Mouse (Mus musculus): Measurements from ENCODE around the gene Ankrd45. TPM values are rescaled to one million over a fixed set of nuclear protein-coding genes. Genes with fewer than 3 reads are reported as not detected.
"Not testable (repeated sequence)": the region's sequence is repeated elsewhere in the genome, so short reads cannot be mapped to it uniquely, and the experiment has no call there.

Gene Ankrd45
- polyA plus RNA-seq, 1 experiment from 2014 or later, result 4.0 TPM

DNA sequence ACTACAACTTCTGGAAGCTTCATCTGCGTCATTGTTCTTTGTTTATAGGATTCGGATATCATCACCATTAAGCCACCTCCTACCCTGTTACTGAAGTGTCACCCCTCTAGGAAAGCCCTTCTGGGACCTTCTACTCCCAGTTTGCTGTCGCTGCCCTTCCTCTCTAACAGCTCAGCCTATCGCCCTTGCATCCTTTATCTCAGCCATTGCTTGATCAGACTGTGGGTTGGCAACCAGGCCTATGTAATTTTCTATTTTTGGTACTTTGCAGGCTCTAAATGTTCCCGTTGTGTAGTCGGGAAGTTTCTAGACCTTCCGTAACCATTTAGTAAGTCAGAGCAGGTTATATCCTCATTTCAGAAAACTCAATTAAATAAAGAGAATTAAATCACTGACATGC, 725 bp downstream of the Ankrd45 start:
- no peak for ATAC-seq (ENCODE audit: insufficient number of reproducible peaks, low FRiP score)
- H3K9me3 ChIP-seq (replicated peaks), result no peaks in the 10 kb centered on the region
- H3K27ac ChIP-seq (ENCODE audit: poor library complexity, severe bottlenecking), result no peak overlapping the region
- H3K4me3 ChIP-seq, result no peak overlapping the region
- H3K9ac ChIP-seq, result no peak overlapping the region
- H3K4me1 ChIP-seq (replicated peaks), result peaks cover 5% of the 10 kb centered on the region
- 62% methylated on average over 7 of the region's 7 CpGs for WGBS
- H3K4me2 ChIP-seq, result peak overlapping the region; percentile 95; the same call in 1 of the 2 replicates
- H3K36me3 ChIP-seq, result no peaks in the 10 kb centered on the region
- H3K27me3 ChIP-seq (replicated peaks), result 0 out of 2 replicates have a peak, but pooled peaks cover under 1% of the 10 kb centered on the region

DNA sequence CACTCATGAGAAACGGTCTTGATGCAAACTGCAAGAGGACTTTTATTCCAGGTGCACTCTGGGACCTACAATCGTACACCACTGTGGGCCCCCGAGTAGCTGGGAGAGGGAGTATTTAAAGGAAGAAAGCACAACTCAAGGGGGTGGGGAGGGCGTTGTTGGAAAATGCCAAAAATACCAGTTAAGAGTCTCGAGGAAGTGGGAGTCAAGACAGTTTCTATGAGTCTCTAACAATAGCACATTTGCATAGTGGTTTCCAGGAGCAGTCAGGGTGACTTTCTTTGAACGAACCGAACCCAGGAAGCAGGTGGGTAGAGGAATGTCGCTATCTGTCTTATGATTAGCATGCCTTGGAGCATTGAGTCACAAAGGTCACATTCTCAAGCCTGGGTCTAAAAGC, 3.1 kb downstream of the Ankrd45 start:
- not testable (repeated sequence) for H3K4me3 ChIP-seq; H3K9ac ChIP-seq; H3K4me1 ChIP-seq (replicated peaks); ATAC-seq (ENCODE audit: insufficient number of reproducible peaks, low FRiP score); H3K9me3 ChIP-seq (replicated peaks); H3K36me3 ChIP-seq; H3K27me3 ChIP-seq (replicated peaks); H3K4me2 ChIP-seq; H3K27ac ChIP-seq (ENCODE audit: poor library complexity, severe bottlenecking)
- 77% methylated on average over 8 of the region's 8 CpGs for WGBS

DNA sequence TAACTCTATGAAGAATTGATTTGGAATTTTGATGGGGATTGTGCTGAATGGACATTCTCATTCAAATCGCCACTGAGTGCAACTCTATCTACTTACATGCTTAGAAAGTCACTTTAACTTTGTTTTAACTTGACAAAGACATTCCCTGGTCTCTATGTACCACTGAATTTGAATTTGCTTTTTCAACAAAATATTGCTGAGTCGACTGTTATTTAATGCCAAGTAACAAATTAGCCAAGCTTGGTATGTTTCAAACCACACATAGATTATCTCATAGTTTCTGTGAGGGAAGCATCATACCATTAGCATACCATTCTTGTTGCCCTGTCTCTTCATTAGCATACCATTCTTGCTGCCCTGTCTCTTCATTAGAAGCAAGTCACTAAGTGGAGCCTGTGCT, 5.4 kb downstream of the Ankrd45 start:
- 64% methylated on average over 2 of the region's 2 CpGs for WGBS
- no peak for ATAC-seq (ENCODE audit: insufficient number of reproducible peaks, low FRiP score)
- H3K4me2 ChIP-seq, result no peak overlapping the region
- no peak overlapping the region for H3K27ac ChIP-seq (ENCODE audit: poor library complexity, severe bottlenecking)
- H3K9ac ChIP-seq, result no peak overlapping the region
- no peak overlapping the region for H3K4me3 ChIP-seq
- H3K36me3 ChIP-seq, result no peaks in the 10 kb centered on the region
- H3K9me3 ChIP-seq (replicated peaks), result no peaks in the 10 kb centered on the region
- no peaks in the 10 kb centered on the region for H3K27me3 ChIP-seq (replicated peaks)
- H3K4me1 ChIP-seq (replicated peaks), result no peaks in the 10 kb centered on the region

DNA sequence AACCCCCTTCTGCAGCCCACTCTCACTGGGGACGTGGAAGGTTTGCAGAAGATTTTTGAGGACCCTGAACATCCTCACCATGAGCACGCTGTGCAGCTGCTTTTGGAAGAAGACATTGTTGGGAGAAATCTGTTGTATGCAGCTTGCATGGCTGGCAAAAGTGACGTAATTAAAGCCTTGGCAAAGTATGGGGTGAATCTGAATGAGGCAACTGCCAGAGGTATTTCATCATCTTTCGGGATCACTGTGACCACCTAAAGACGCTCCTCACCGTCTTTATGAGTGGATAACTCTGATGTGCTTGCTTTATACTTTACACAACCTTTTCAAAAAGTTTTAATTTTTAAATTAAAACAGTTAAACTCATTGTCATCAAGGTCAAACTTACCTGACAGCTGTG, 8.6 kb downstream of the Ankrd45 start:
- no peak overlapping the region for H3K27ac ChIP-seq (ENCODE audit: poor library complexity, severe bottlenecking)
- H3K36me3 ChIP-seq, result no peaks in the 10 kb centered on the region
- H3K9me3 ChIP-seq (replicated peaks), result no peaks in the 10 kb centered on the region
- no peaks in the 10 kb centered on the region for H3K4me1 ChIP-seq (replicated peaks)
- WGBS, result 74% methylated on average over 6 of the region's 6 CpGs
- no peak overlapping the region for H3K4me2 ChIP-seq
- H3K27me3 ChIP-seq (replicated peaks), result no peaks in the 10 kb centered on the region
- H3K9ac ChIP-seq, result no peak overlapping the region
- no peak for ATAC-seq (ENCODE audit: insufficient number of reproducible peaks, low FRiP score)
- H3K4me3 ChIP-seq, result no peak overlapping the region

DNA sequence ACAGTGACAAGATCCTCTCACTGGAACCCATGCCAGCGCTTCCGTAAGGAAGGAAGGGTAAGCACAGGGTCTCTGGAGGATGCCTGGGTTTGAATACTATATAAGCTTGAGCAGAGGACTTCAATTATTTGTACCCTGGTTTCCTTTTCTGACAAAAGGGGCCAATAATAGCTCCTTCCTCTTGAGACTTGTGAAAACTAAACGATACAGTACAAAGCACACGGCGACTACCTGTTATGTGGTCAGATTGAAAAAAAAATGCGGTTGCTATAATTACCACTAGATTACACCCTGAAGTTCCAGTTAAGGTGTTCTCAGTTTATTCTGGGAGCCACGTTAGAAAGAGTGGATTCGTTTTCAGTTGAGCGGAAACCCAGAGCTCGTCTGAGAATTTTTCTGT, 14.1 kb downstream of the Ankrd45 start:
- no peaks in the 10 kb centered on the region for H3K27me3 ChIP-seq (replicated peaks)
- H3K4me1 ChIP-seq (replicated peaks), result no peaks in the 10 kb centered on the region
- H3K36me3 ChIP-seq, result no peaks in the 10 kb centered on the region
- no peak overlapping the region for H3K4me2 ChIP-seq
- H3K9ac ChIP-seq, result no peak overlapping the region
- H3K4me3 ChIP-seq, result no peak overlapping the region
- 80% methylated on average over 10 of the region's 10 CpGs for WGBS
- no peak for ATAC-seq (ENCODE audit: insufficient number of reproducible peaks, low FRiP score)
- no peak overlapping the region for H3K27ac ChIP-seq (ENCODE audit: poor library complexity, severe bottlenecking)
- no peaks in the 10 kb centered on the region for H3K9me3 ChIP-seq (replicated peaks)

DNA sequence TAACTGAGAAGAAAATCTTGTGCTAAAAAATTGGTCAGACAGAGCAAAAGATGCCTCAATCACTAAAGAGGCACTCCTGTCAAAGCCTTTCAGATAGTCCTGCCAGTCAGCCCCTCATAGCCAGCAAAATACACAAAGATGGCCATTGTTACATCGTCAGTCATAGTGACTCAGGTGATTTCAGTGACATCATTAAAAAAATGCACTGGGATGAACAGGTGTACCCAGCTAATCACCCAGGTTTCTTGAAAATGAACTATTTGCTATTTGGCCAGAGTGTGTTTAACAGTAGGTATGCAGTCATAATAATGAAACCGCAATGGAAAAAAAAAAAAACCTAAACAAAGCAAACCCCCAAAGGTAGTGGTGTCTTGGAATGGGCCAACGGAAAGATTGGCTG, 16.7 kb downstream of the Ankrd45 start, which contains the start of gene Tex50:
Tex50 (minus strand) TSS at position 101 of the 400 bp plus-strand sequence.
- no peak for ATAC-seq (ENCODE audit: insufficient number of reproducible peaks, low FRiP score)
- no peak within 1 kb of the TSS for H3K9ac ChIP-seq
- 81% methylated on average over 3 of the region's 3 CpGs for WGBS
- no peak within 1 kb of the TSS for H3K4me2 ChIP-seq
- no peak within 1 kb of the TSS for H3K4me3 ChIP-seq
- no peaks in the 10 kb centered on the region for H3K4me1 ChIP-seq (replicated peaks)
- no peaks in the 10 kb centered on the region for H3K27me3 ChIP-seq (replicated peaks)
- H3K27ac ChIP-seq (ENCODE audit: poor library complexity, severe bottlenecking), result no peak within 1 kb of the TSS
- no peaks in the 10 kb centered on the region for H3K36me3 ChIP-seq
- H3K9me3 ChIP-seq (replicated peaks), result no peaks in the 10 kb centered on the region

DNA sequence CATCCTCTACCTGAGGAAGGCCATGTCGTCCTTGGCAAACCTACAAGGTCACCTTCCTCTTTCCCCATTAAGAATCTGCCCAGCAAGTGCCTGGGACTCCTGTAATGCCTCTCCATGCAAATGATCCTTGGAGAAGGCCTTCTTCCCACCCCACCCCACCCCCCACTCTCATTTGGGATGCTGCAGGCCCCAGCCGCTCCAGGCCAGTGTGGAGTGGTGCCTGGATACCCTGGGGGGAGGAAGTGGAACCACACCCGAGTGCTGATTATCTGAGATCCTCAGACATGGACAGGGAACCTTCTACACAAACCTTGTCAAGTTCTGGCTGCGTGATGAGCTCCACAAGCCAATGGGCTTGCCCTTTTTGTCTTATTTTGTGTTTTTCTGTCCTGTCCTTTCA, 17.8 kb downstream of the Ankrd45 start:
- Histone ChIP-seq H3K9me3 (replicated peaks) (no peaks in the 10 kb centered on the region), H3K9ac (no peak overlapping the region), H3K4me1 (replicated peaks) (no peaks in the 10 kb centered on the region), H3K4me2 (no peak overlapping the region), H3K4me3 (no peak overlapping the region), H3K36me3 (no peaks in the 10 kb centered on the region), H3K27me3 (replicated peaks) (no peaks in the 10 kb centered on the region), H3K27ac (ENCODE audit: poor library complexity, severe bottlenecking) (no peak overlapping the region)
- no peak for ATAC-seq (ENCODE audit: insufficient number of reproducible peaks, low FRiP score)
- WGBS, result 48% methylated on average over 4 of the region's 4 CpGs

DNA sequence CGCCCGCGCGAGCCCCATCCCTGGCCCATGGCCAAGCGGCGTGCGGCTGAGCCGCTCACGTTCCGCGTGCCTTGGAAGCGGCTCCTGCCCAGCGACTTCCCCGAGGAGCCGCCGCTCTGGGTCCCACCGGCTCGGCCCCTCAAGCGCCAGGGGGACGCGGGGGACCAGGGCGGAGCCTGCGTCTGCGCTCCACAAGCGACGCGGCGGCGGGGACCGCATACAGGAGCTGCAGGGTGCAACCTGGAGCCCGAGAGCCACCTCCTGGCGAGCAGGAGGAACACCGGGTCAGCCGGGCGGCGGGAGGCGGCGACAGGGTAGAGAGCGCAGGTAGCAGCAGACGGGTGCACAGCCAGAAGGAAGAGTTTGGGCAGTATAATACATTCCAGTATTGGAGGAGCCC, 28.2 kb downstream of the Ankrd45 start:
- no peaks in the 10 kb centered on the region for H3K4me1 ChIP-seq (replicated peaks)
- peak overlapping the region; percentile 64 for H3K9ac ChIP-seq
- peak overlapping the region; percentile 77 for H3K4me2 ChIP-seq
- no peaks in the 10 kb centered on the region for H3K9me3 ChIP-seq (replicated peaks)
- WGBS, result 2% methylated on average over 40 of the region's 40 CpGs
- ATAC-seq (ENCODE audit: insufficient number of reproducible peaks, low FRiP score), result peak; percentile 75; the same call in 1 of the 2 replicates
- peak overlapping the region; percentile 57 for H3K4me3 ChIP-seq
- peaks cover 48% of the 10 kb centered on the region for H3K27me3 ChIP-seq (replicated peaks)
- no peak overlapping the region for H3K27ac ChIP-seq (ENCODE audit: poor library complexity, severe bottlenecking)
- no peaks in the 10 kb centered on the region for H3K36me3 ChIP-seq

DNA sequence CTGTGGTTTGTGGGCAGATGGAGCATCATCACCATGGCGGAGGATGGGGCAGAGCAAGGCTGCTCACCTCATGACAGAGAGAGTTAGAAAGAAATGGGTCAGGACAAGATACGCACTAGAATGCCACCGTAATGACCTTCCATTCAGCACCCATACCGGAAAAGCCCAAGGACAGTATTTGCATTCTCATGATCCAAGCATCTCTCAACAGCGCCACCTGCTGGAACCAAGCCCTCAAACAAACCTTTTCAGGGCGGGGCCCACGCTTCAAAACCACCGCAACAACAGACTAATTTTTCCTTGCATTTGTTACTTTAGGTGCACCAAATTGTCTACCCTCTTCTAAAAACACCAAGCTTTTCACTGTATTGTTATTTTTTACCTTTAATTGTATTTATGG, 38.2 kb downstream of the Ankrd45 start:
- H3K36me3 ChIP-seq, result no peaks in the 10 kb centered on the region
- H3K4me3 ChIP-seq, result no peak overlapping the region
- 44% methylated on average over 8 of the region's 8 CpGs for WGBS
- H3K4me1 ChIP-seq (replicated peaks), result no peaks in the 10 kb centered on the region
- peaks cover 12% of the 10 kb centered on the region; the same call in 1 of the 2 replicates for H3K9me3 ChIP-seq (replicated peaks)
- ATAC-seq (ENCODE audit: insufficient number of reproducible peaks, low FRiP score), result no peak
- H3K9ac ChIP-seq, result no peak overlapping the region
- H3K27ac ChIP-seq (ENCODE audit: poor library complexity, severe bottlenecking), result no peak overlapping the region
- no peak overlapping the region for H3K4me2 ChIP-seq
- no peaks in the 10 kb centered on the region for H3K27me3 ChIP-seq (replicated peaks)

DNA sequence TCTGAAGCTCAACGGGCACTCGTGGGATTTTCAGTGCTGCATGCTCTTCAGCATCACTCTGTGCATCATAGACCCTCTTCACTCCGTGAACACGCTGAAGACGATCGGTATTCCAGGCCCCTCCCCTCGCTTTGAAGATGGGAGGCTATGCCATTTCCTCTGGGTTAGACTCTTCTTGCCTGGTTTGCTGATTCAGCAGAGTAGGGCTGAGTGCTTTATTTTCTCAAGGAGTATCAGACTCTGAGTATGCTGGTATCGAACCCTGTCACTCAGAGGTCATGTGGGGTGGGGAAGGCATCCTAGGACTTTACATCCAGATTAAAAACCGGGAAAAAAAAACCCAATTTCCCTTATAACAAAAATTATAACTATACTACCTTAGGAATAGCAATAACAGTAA, 39.9 kb downstream of the Ankrd45 start:
- WGBS, result 76% methylated on average over 9 of the region's 9 CpGs
- no peaks in the 10 kb centered on the region for H3K27me3 ChIP-seq (replicated peaks)
- no peak overlapping the region for H3K27ac ChIP-seq (ENCODE audit: poor library complexity, severe bottlenecking)
- H3K36me3 ChIP-seq, result no peaks in the 10 kb centered on the region
- no peak overlapping the region for H3K4me3 ChIP-seq
- H3K9me3 ChIP-seq (replicated peaks), result peaks cover 12% of the 10 kb centered on the region; the same call in 1 of the 2 replicates
- no peak overlapping the region for H3K9ac ChIP-seq
- ATAC-seq (ENCODE audit: insufficient number of reproducible peaks, low FRiP score), result no peak
- no peak overlapping the region for H3K4me2 ChIP-seq
- H3K4me1 ChIP-seq (replicated peaks), result 0 out of 2 replicates have a peak, but pooled peaks cover 2% of the 10 kb centered on the region

DNA sequence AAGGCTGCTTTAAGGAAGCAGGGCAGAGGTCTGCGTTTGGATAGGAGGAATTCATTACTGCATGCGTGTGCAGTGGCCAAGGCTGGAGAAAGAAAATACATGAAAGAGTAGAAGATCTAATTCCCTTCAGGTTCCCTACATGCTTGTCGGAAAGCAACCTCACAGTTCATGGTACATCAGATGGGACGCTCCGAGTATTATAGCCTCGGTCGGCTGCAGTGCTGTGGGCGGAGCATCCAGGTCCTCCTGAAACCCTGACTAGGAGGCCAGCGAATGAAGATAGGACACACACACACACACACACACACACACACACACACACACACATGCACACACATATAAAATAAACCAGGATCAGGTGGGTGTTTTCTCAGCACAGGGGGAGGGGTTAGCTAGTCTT, 41.2 kb downstream of the Ankrd45 start:
- 66% methylated on average over 9 of the region's 9 CpGs for WGBS
- no peak overlapping the region for H3K9ac ChIP-seq
- no peaks in the 10 kb centered on the region for H3K36me3 ChIP-seq
- ATAC-seq (ENCODE audit: insufficient number of reproducible peaks, low FRiP score), result no peak
- 0 out of 2 replicates have a peak, but pooled peaks cover 3% of the 10 kb centered on the region for H3K4me1 ChIP-seq (replicated peaks)
- no peaks in the 10 kb centered on the region for H3K27me3 ChIP-seq (replicated peaks)
- peaks cover 12% of the 10 kb centered on the region; the same call in 1 of the 2 replicates for H3K9me3 ChIP-seq (replicated peaks)
- H3K4me3 ChIP-seq, result no peak overlapping the region
- H3K4me2 ChIP-seq, result peak overlapping the region; percentile 9; the same call in 1 of the 2 replicates
- H3K27ac ChIP-seq (ENCODE audit: poor library complexity, severe bottlenecking), result no peak overlapping the region

DNA sequence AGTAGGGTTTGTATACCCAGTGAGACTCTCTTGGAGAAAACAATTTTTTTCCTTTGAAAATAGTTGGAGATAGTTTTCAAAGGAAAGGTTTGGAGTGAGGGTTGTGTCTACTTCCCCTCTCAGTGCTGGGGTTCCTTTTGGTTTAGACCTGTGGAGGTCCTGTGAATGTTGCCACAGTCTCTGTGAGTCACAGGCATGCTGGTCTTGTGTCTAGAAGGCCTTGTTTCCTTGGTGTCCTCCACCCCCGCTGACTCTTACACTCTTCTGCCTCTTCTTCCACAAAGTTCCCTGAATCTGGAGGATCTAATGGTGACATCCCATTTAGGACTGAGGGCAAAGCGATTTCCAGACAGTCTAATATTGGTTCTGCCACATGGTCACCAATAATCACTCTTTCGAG, 42.9 kb downstream of the Ankrd45 start:
- Histone ChIP-seq H3K27me3 (replicated peaks) (no peaks in the 10 kb centered on the region), H3K9ac (no peak overlapping the region), H3K27ac (ENCODE audit: poor library complexity, severe bottlenecking) (no peak overlapping the region), H3K9me3 (replicated peaks) (0 out of 2 replicates have a peak, but pooled peaks cover 3% of the 10 kb centered on the region), H3K4me2 (no peak overlapping the region), H3K36me3 (no peaks in the 10 kb centered on the region), H3K4me3 (no peak overlapping the region), H3K4me1 (replicated peaks) (0 out of 2 replicates have a peak, but pooled peaks cover 3% of the 10 kb centered on the region)
- ATAC-seq (ENCODE audit: insufficient number of reproducible peaks, low FRiP score), result no peak
- 77% methylated on average over 3 of the region's 3 CpGs for WGBS
